Mouse (Mus musculus) frontal cortex, postnatal 10 days (tissue): ENCODE measurements around the gene Brca1.
"Not testable (repeated sequence)": the region's sequence is repeated elsewhere in the genome, so short reads cannot be mapped to it uniquely, and the experiment has no call there.

Experiments
- DNase-seq, 2 experiments: peaks; one replicate each; pipeline ENCODE4 v3.0.0; 2022; ENCODE audit warnings: low spot score in 2 of 2, mixed read lengths in 1 of 2

The Brca1 gene

DNA sequence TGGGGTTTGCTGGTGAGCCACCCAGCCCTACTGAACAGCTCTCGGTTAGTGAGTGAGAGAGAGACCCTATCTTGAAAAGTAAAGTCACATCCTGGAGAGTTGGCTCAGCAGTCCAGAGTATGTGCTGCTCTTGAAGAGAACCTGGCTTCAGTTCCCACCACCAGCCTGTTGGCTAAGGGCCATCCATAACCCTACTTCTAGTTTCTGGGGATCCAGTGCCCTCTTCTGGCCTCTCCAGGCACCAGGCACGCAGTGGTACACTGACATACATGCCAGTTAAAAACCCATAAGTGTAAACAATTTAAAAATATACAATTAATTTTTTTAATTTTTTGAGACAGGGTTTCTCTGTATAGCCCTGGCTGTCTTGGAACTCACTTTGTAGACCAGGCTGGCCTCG is 101.4 kb downstream of the Brca1 start:
- DNase-seq = no peak

DNA sequence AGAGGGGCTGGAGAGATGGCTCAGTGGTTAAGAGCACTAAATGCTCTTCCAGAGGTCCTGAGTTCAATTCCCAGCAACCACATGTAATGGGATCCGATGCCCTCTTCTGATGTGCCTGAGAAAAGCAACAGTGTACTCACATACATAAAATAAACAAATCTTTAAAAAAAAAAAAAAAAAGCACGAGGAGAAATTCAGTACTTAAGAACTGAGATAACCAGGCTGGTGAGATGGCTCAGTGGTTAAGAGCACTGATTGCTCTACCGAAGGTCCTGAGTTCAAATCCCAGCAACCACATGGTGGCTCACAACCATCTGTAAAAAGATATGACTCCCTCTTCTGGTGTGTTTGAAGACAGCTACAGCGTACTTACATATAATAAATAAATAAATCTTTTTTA is 102.2 kb downstream of the Brca1 start:
- DNase-seq = not testable (repeated sequence)

DNA sequence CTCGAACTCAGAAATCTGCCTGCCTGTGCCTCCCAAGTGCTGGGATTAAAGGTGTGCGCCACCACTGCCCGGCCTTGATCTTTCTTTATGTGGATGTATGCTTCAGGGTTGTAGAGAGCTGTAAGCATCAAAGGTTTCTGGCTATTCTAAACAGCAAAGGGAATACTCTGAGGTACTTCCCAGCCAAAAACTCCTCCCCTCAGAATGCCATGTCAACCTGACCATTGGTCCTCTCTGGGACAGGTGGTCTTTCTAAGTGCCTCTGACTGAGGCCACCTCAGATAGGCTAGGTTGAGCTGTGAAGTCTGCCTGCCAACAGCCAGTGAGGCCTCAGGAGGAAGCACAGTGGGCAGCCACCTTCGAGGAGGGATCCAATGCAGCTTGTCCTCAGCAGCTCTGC is 102.9 kb downstream of the Brca1 start:
- DNase-seq = no peak

DNA sequence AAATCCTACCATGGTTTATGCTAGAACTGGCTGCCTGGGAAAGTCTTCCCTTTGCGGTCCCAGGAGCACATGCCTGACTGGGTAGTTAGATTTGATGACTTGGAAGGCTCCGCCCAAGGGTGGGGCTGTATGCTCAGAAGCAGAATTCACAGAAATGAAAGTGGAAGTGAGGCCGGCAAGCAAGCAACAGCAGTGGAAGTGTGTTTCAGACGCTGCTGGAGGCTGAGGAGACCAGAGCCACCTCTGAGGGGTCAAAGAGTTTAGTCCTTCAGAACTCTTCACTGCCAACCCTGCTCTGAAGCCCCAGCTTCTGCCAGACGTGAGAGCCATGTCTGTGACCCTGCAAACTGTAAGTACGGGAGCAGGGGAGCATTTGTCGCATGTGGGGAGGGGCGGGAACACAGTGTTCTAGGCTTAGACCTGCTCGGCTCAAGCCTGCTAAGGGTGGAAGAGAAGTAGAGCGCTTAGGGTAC is 103.4 kb downstream of the Brca1 start, which contains the start of gene Ifi35:
Ifi35 (plus strand) TSS at position 134 of the 473 bp plus-strand sequence.
- DNase-seq = no peak

DNA sequence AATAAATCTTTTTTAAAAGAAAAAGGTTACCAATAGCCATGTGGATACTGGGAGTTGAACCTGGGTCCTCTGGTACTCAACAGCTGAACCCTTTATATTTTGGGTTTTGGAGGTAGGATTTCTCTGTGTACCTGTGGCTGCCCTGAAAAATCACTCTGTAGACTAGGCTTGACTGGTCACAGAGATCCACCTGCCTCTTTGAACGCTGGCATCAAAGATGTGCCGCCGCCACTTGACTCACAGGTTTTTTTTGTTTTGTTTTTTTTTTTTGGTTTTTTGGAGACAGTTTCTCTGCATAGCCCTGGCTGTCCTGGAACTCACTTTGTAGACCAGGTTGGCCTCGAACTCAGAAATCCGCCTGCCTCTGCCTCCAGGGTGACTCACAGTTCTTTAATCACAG is 104.0 kb downstream of the Brca1 start:
- DNase-seq = no peak

DNA sequence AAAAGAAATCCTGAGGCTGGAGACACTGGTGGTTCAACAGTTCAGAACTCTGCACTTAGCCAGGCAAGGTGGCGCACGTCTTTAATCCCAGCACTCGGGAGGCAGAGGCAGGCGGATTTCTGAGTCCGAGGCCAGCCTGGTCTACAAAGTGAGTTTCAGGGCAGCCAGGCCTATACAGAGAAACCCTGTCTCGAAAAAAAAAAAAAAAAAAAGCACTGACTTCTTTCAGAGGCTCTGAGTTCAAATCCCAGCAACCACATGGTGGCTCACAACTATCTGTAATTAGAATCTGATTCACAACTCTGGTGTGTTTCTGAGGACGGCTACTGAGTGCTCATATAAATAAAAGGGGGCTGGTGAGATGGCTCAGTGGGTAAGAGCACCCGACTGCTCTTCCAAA is 104.9 kb downstream of the Brca1 start:
- DNase-seq = not testable (repeated sequence)

DNA sequence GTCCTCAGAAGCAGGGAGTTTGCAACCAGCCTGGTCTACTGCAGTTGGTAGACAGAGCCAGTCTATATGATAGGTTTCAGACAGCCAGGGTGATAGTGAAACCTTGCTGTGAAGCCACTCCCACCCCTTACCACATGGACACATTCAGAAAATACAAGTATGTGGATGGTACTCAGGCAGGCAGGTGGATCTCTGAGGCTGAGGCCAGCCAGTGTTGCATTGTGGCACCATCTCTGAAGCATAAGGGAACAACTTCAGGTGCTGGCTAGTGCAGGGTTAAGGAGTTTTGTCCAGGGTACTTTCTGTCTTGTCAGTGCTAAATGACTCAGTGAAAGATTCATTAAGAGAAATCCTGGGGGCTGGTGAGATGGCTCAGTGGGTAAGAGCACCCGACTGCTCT is 105.4 kb downstream of the Brca1 start:
- no peak for DNase-seq

DNA sequence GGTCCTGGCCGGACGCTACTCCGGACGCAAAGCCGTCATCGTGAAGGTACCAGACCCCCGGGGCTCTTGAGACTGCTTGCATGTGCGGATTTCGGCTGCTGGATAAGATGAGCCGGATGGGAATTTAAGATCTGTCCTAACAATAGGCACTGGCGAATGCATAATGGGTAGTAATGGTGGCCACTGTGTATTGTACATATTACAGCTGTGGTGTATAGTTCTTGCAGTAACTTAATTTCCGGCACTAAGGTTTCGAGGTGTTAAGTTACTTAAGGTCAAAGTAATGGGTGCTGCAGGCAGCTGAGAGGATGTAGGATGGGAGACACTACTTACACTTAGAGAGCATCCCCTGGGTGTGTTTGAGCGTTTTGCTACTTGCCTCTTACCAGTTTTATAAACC is 109.0 kb downstream of the Brca1 start:
- DNase-seq = no peak

DNA sequence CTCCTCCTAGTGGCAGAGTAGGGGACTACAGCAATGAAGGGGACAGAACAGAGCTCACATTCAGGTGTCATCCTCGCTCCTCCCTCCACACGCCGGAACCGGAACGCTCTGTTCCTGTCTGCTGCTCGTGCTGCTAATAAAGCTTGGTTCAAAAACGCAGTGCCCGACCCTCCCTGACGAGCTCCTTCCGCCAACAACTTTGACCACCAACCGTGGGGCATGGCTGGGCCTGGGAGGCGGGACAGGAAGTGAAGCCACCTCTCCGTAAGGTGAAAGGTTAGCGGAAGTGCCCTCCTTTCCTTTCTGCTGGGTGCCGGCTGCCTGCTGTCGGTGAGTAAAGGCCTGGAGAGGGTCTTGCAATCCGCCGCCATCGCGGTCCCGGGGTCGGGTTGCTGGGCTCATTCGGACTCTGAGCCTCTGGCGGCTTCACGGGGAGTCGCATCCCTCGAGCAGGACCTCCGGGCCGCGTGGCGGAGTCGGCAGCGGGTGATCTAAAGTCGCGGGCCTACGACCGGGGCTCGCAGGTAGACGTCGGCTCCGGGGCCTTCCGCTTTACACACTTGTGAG is 109.5 kb downstream of the Brca1 start, which contains the start of gene Rpl27:
Rpl27 (plus strand) TSS at position 172 of the 567 bp plus-strand sequence.
- peak; percentile 97 to 98 for DNase-seq

DNA sequence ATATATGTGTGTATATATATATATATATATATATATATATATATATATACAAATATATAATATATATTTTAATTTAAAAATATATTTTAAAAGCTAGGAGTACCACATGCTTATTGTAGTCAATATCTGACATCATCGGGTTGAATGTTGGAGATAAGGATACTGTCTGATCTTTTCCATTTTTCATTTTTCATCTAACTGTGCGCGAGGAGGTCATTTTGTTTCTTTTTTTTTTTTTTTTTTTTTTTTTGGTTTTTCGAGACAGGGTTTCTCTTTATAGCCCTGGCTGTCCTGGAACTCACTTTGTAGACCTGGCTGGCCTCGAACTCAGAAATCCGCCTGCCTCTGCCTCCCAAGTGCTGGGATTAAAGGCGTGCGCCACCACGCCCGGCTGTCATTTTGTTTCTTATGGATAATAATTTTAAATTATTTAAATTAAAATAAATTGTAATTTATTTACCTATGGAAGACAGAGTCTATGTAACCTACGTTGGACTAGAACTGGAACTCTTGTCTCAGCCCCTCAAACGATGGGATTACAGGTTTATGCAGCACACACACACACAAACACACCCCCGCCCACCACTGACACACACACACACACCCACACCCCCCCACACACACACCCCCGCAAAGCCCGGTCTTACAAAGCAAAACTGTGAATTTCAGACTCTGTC is 110.2 kb downstream of the Brca1 start:
- not testable (repeated sequence) for DNase-seq
